8 mouse cellular contexts compared by ENCODE assay signal in the genomic region with DNA sequence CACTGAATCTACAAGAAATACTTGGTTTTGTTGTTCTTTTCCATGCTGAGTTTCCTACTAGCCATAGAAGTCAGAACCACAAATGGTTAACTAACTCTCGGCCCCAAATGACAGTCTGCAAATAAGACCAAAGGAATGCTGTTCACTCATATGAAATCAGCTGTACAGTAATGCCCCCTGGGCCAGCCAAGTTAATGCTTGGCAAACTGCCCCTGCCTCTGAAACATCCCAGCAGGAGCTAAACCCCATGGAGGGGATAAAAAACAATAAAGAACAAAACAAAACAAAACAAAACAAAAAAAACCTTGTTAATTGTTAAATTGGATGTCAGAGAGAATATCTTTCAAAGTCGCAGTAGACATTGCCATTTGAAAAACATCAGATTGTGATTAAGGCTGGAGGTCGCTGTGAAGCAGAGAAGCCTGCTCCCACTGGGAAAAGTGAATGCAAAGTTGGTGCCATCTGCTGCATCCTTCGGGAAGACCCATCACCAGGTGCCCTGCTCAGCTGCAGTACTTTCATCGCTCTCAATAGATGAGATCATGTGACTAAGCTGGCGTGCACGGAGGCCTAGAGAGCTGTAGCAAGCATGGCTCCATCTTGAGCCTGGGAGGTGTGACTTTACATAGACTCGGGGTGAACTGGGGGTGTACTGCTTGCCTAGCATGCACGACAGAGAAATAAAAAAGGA. TPM values are rescaled to one million over a fixed set of nuclear protein-coding genes. Genes with fewer than 3 reads are reported as not detected.
DNase-seq lines count a peak whose midpoint lies in the region; ATAC-seq lines count a peak whose summit lies in the region.
"Had no signal": no experiment of that assay in that cellular context is flagged by ENCODE, and none has a peak within 500 bp of the region (broad histone marks: within the 10 kb centered on the region; RNA-seq: fewer than 3 reads in every experiment).

No protein-coding gene starts in this region.

- H3K4me3 ChIP-seq in kidney, embryonic 15.5 days (replicated peaks), result no peak overlapping the region
- H3K4me3 ChIP-seq in forebrain, embryonic 16.5 days (replicated peaks; ENCODE audit: low read length), result no peak overlapping the region
- H3K4me3 ChIP-seq in lung, embryonic 16.5 days (ENCODE audit: low read length), result no peak overlapping the region

- H3K4me1 ChIP-seq in kidney, embryonic 15.5 days, result no peaks in the 10 kb centered on the region
- peaks cover 24% of the 10 kb centered on the region for H3K4me1 ChIP-seq in forebrain, embryonic 16.5 days (replicated peaks; ENCODE audit: control insufficient read depth, insufficient read depth, low read length)
- peaks cover 8% of the 10 kb centered on the region; the same call in 1 of the 2 replicates for H3K4me1 ChIP-seq in lung, embryonic 16.5 days (replicated peaks; ENCODE audit: control insufficient read depth, insufficient read depth, low read length)

- no peak overlapping the region for H3K27ac ChIP-seq in kidney, embryonic 15.5 days
- H3K27ac ChIP-seq in forebrain, embryonic 16.5 days (ENCODE audit: low read length), result no peak overlapping the region
- H3K27ac ChIP-seq in lung, embryonic 16.5 days (ENCODE audit: low read length), result peak overlapping the region; percentile 60

- H3K9me3 ChIP-seq in kidney, embryonic 15.5 days (replicated peaks), result no peaks in the 10 kb centered on the region
- no peaks in the 10 kb centered on the region for H3K9me3 ChIP-seq in forebrain, embryonic 16.5 days (ENCODE audit: control insufficient read depth, low read length)
- no peaks in the 10 kb centered on the region for H3K9me3 ChIP-seq in lung, embryonic 16.5 days (ENCODE audit: control insufficient read depth, low read length)

- peak; percentile 50 to 52 for DNase-seq in kidney, postnatal 4 days
- DNase-seq in brain, adult 2 months (ENCODE audit: low read depth, low spot score), result peak; percentile 65
- DNase-seq in spleen, postnatal 4 days (ENCODE audit: low spot score in 2 of 2), result no peak
- DNase-seq in urinary bladder, adult 18-20 months (ENCODE audit: low spot score in 2 of 2), result no peak

- ATAC-seq in kidney, embryonic 15.5 days (replicated peaks; ENCODE audit: low FRiP score), result no peak
- ATAC-seq in forebrain, embryonic 16.5 days, result peak; percentile 62; the same call in 1 of the 2 replicates
- peak; percentile 97 for ATAC-seq in lung, embryonic 16.5 days (ENCODE audit: low read depth)

- 62% methylated on average over 9 of the region's 9 CpGs for WGBS in kidney, embryonic 15.5 days
- WGBS in forebrain, embryonic 16.5 days, result 24% methylated on average over 9 of the region's 9 CpGs
- WGBS in lung, embryonic 16.5 days, result 38% methylated on average over 9 of the region's 9 CpGs

- H3K9ac ChIP-seq in kidney, embryonic 15.5 days, result no peak overlapping the region
- H3K9ac ChIP-seq in forebrain, embryonic 16.5 days (replicated peaks; ENCODE audit: low read depth, low read length), result no peak overlapping the region
- no peak overlapping the region for H3K9ac ChIP-seq in lung, embryonic 16.5 days (ENCODE audit: low read length)

- no peaks in the 10 kb centered on the region for H3K27me3 ChIP-seq in kidney, embryonic 15.5 days
- H3K27me3 ChIP-seq in forebrain, embryonic 16.5 days (replicated peaks; ENCODE audit: control insufficient read depth, insufficient read depth, low read length), result no peaks in the 10 kb centered on the region
- no peaks in the 10 kb centered on the region for H3K27me3 ChIP-seq in lung, embryonic 16.5 days (ENCODE audit: control insufficient read depth, insufficient read depth, low read depth, low read length)

- no peaks in the 10 kb centered on the region for H3K36me3 ChIP-seq in kidney, embryonic 15.5 days
- H3K36me3 ChIP-seq in forebrain, embryonic 16.5 days (ENCODE audit: control insufficient read depth, insufficient read depth), result no peaks in the 10 kb centered on the region
- no peaks in the 10 kb centered on the region for H3K36me3 ChIP-seq in lung, embryonic 16.5 days (ENCODE audit: control insufficient read depth, insufficient read depth, low read length)

- H3K4me2 ChIP-seq in kidney, embryonic 15.5 days, result no peak overlapping the region
- H3K4me2 ChIP-seq in forebrain, embryonic 16.5 days (ENCODE audit: low read length), result no peak overlapping the region
- H3K4me2 ChIP-seq in lung, embryonic 16.5 days (ENCODE audit: low read depth, low read length), result 0 out of 2 replicates have a peak overlapping the region, but pooled peaks have one; percentile 16

RNA-seq across cellular contexts. Expression of gene 9630041A04Rik, which starts 49.7 kb away (rescaled TPM):
- not detected in 2 replicates for polyA plus RNA-seq in kidney, embryonic 15.5 days (2015; fragmentation: Nextera tagmentation; extraction: Ambion mirVana)
- 0.42 and 0.71 TPM in 2 replicates for polyA plus RNA-seq in forebrain, embryonic 16.5 days (2015; fragmentation: Nextera tagmentation; extraction: Ambion mirVana)
- polyA plus RNA-seq in lung, embryonic 16.5 days (2015; fragmentation: Nextera tagmentation; extraction: Ambion mirVana), result not detected in 2 replicates
- polyA plus RNA-seq: heart, postnatal 0 days had no signal

Comparison
In these comparisons a context has a peak if more than half of its experiments do, and no peak if none do; other contexts are left out.
1. DNase-seq: peak in kidney, postnatal 4 days (2 of 2) and brain, adult 2 months (single experiment); none in spleen, postnatal 4 days (0 of 2) and urinary bladder, adult 18-20 months (0 of 2).